Mouse (Mus musculus) ES-Bruce4 (cell line): ENCODE results near the gene Atg4b.

ENCODE experiments used
- CTCF ChIP-seq: IDR thresholded peaks from one replicate; pipeline ENCODE4 v1.8.1; 2011; ENCODE audit warnings: low read depth, low read length
- POLR2A ChIP-seq: IDR thresholded peaks from one replicate; pipeline ENCODE4 v1.8.1; 2011; ENCODE audit warnings: low read length; ENCODE audit not compliant: insufficient read depth

- TF ChIP-seq CTCF (no peak), POLR2A (no peak)
These were observed 25.2 kb upstream of the Atg4b start for GRCm38 (mm10) chr1:93726116-93726515.
